Mouse (Mus musculus): ENCODE data around the gene Cd59b. TPM values are rescaled to one million over a fixed set of nuclear protein-coding genes. Genes with fewer than 3 reads are reported as not detected.
A peak's percentile ranks its signal among the peaks of the same experiment; 100 is the strongest.
"Not testable (repeated sequence)": the region's sequence is repeated elsewhere in the genome, so short reads cannot be mapped to it uniquely, and the experiment has no call there.

Cd59b gene
- polyA plus RNA-seq, 1 experiment from 2014 or later: 1.9 TPM

DNA sequence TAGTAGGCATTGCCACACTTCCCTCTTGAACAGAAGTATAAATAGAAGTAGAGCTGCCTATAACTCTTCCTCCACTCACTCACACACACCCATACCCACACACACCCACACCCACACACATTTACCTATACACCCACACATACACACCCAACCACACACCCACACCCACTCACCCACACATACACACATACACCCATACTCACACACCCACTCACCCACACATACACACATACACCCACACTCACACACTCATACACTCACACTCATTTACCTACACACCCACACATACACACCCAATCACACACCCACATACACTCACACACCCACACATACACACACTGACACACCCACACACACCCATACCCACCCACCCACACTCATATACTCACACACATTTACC lies 12.8 kb downstream of the Cd59b start:
- H3K9ac ChIP-seq (ENCODE audit: low read length): no peak overlapping the region
- H3K9me3 ChIP-seq (ENCODE audit: control insufficient read depth, low read length): no peaks in the 10 kb centered on the region
- H3K36me3 ChIP-seq (ENCODE audit: control insufficient read depth, insufficient read depth, low read length): no peaks in the 10 kb centered on the region
- no peaks in the 10 kb centered on the region for H3K27me3 ChIP-seq (ENCODE audit: control insufficient read depth, insufficient read depth, low read length)
- DNase-seq (ENCODE audit: low spot score, missing footprints) (no peak), ATAC-seq (ENCODE audit: low FRiP score) (no peak)
- no peak overlapping the region for H3K4me3 ChIP-seq (ENCODE audit: low read depth, low read length)
- H3K27ac ChIP-seq (ENCODE audit: low read depth, low read length): no peak overlapping the region
- H3K4me1 ChIP-seq (ENCODE audit: control insufficient read depth, insufficient read depth, low read length): no peaks in the 10 kb centered on the region
- no peak overlapping the region for H3K4me2 ChIP-seq

DNA sequence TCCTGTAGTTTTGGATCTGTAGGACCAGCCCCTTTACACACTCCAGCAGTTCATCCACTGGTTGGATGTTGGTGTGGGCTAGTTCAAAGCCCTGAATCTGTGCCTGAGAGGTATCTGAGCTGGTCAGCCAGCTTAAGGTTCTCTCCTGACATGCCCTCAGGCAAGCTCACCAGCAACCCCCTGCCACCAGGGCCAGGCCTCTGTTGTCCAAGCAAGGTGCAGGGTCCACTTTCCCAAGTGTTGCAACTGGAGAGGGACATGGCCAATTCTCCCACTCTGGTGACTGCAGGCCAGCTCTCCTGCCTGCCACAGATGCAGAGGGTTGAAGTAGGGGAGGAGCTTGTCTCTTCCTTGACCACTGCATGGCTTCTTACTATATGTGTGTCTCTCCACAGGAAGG lies 14.4 kb downstream of the Cd59b start:
- not testable (repeated sequence) for H3K9me3 ChIP-seq (ENCODE audit: control insufficient read depth, low read length); H3K9ac ChIP-seq (ENCODE audit: low read length); H3K36me3 ChIP-seq (ENCODE audit: control insufficient read depth, insufficient read depth, low read length); H3K4me2 ChIP-seq; DNase-seq (ENCODE audit: low spot score, missing footprints); ATAC-seq (ENCODE audit: low FRiP score); H3K4me1 ChIP-seq (ENCODE audit: control insufficient read depth, insufficient read depth, low read length); H3K27ac ChIP-seq (ENCODE audit: low read depth, low read length); H3K4me3 ChIP-seq (ENCODE audit: low read depth, low read length); H3K27me3 ChIP-seq (ENCODE audit: control insufficient read depth, insufficient read depth, low read length)

DNA sequence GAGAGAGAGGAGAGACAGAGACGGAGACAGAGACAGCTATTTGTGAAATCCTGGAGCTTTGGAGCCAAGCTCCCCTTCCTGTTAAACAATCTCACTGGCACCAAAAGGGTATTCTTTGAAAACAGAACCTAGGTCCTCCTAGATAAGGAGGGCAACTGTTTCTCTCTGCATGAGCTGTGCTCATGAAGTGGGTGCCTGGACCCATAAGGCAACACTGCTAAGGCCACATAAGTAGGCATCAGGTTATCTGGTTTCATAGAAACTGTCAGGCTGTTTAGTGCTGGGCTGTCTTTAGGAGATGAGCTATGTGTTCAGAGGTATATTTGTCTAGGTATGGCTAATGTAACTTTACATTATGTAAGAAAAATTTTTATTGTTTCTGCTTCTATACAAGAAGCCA lies 17.9 kb downstream of the Cd59b start:
- not testable (repeated sequence) for H3K4me3 ChIP-seq (ENCODE audit: low read depth, low read length); H3K27ac ChIP-seq (ENCODE audit: low read depth, low read length); H3K9me3 ChIP-seq (ENCODE audit: control insufficient read depth, low read length); H3K36me3 ChIP-seq (ENCODE audit: control insufficient read depth, insufficient read depth, low read length); H3K9ac ChIP-seq (ENCODE audit: low read length); ATAC-seq (ENCODE audit: low FRiP score); DNase-seq (ENCODE audit: low spot score, missing footprints); H3K4me2 ChIP-seq; H3K27me3 ChIP-seq (ENCODE audit: control insufficient read depth, insufficient read depth, low read length); H3K4me1 ChIP-seq (ENCODE audit: control insufficient read depth, insufficient read depth, low read length)
- 94% methylated on average over 1 of the region's 1 CpGs for WGBS

DNA sequence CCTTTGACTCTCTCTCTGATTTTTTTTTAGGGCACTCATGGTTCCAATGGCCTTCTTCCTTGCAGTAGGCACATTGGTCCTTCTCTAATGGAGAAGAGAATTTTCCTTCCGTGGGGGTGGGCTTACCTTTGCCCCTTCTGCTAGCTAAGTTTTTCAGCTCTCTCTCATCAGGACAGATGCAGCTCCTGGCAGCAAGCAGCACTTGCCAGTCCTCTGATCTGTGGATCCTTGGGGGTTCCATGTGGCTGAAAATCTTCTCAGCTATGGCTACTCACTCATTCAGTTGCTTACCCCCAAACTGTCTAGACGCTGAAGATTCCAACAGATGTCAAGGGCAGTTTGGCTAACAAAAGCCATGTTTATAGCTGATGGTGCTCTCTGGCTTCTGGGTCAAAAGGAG lies 23.7 kb downstream of the Cd59b start:
- H3K4me3 ChIP-seq (ENCODE audit: low read depth, low read length): no peak overlapping the region
- ATAC-seq (ENCODE audit: low FRiP score): no peak
- H3K9ac ChIP-seq (ENCODE audit: low read length): no peak overlapping the region
- H3K36me3 ChIP-seq (ENCODE audit: control insufficient read depth, insufficient read depth, low read length): no peaks in the 10 kb centered on the region
- no peak overlapping the region for H3K4me2 ChIP-seq
- H3K9me3 ChIP-seq (ENCODE audit: control insufficient read depth, low read length): no peaks in the 10 kb centered on the region
- 82% methylated on average over 2 of the region's 2 CpGs for WGBS
- H3K27ac ChIP-seq (ENCODE audit: low read depth, low read length): no peak overlapping the region
- no peaks in the 10 kb centered on the region for H3K27me3 ChIP-seq (ENCODE audit: control insufficient read depth, insufficient read depth, low read length)
- H3K4me1 ChIP-seq (ENCODE audit: control insufficient read depth, insufficient read depth, low read length): peaks cover 9% of the 10 kb centered on the region; the same call in 1 of the 2 replicates
- no peak for DNase-seq (ENCODE audit: low spot score, missing footprints)

DNA sequence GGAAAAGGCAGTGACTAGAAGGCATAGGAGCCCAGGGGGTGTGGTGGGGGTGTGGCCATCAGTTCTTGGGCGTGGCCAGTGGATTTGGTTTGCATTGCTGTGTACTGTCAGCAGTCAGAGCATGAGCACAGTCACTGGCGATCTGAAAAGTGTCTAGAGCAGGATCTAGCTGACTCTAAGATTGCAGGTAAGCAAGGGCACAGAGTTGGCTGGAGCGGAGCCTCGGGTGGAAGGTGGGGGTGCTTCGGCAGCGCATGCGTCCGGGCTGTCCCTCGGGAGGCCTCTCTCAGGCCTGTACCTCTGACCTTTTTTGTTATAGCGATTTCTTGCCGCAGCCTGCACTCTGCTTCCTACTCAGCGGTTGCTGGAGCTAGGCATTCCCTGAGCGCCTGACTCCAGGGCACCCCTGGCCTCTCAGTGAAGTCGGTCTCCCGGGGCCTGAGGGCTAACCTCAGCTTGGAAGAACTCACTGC lies 26.1 kb downstream of the Cd59b start, which contains the start of gene Cd59a:
Gene Cd59a (plus strand): TSS at position 61 of the 473 bp plus-strand sequence.
- Histone ChIP-seq H3K4me3 (ENCODE audit: low read depth, low read length) (peak within 1 kb of the TSS; percentile 43), H3K4me1 (ENCODE audit: control insufficient read depth, insufficient read depth, low read length) (peaks cover 9% of the 10 kb centered on the region; the same call in 1 of the 2 replicates), H3K9me3 (ENCODE audit: control insufficient read depth, low read length) (no peaks in the 10 kb centered on the region), H3K9ac (ENCODE audit: low read length) (peak within 1 kb of the TSS; percentile 67), H3K27me3 (ENCODE audit: control insufficient read depth, insufficient read depth, low read length) (no peaks in the 10 kb centered on the region), H3K36me3 (ENCODE audit: control insufficient read depth, insufficient read depth, low read length) (no peaks in the 10 kb centered on the region), H3K4me2 (peak within 1 kb of the TSS; percentile 60), H3K27ac (ENCODE audit: low read depth, low read length) (peak within 1 kb of the TSS; percentile 78)
- ATAC-seq (ENCODE audit: low FRiP score) (peak; percentile 91), DNase-seq (ENCODE audit: low spot score, missing footprints) (peak; percentile 97)
- whole genome bisulfite sequencing: 5% methylated on average over 15 of the region's 15 CpGs

DNA sequence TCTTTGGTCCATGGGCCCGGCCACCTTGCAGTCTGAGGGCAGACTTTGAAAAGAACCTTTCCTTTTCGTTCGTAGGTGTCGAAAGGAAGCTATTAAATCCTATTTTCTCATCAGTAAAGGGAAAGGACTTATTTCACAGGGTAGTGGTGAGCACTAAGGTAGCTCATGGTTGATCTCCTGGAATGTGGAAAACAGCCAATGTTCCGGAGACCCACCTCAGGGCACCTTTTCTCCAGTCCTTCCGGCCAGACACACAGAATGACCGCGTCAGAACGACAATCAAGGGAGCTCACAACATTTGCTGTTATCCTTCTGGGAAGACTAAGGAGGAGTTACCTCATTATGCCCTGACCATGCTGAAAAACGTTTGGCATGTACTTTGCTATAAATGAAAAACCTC lies 26.6 kb downstream of the Cd59b start:
- H3K4me3 ChIP-seq (ENCODE audit: low read depth, low read length): peak overlapping the region; percentile 43
- peak overlapping the region; percentile 60 for H3K4me2 ChIP-seq
- H3K27me3 ChIP-seq (ENCODE audit: control insufficient read depth, insufficient read depth, low read length): no peaks in the 10 kb centered on the region
- H3K36me3 ChIP-seq (ENCODE audit: control insufficient read depth, insufficient read depth, low read length): no peaks in the 10 kb centered on the region
- ATAC-seq (ENCODE audit: low FRiP score): peak; percentile 54; the same call in 1 of the 2 replicates
- H3K9ac ChIP-seq (ENCODE audit: low read length): peak overlapping the region; percentile 67
- WGBS: 41% methylated on average over 10 of the region's 10 CpGs
- H3K4me1 ChIP-seq (ENCODE audit: control insufficient read depth, insufficient read depth, low read length): peaks cover 9% of the 10 kb centered on the region; the same call in 1 of the 2 replicates
- peak overlapping the region; percentile 78 for H3K27ac ChIP-seq (ENCODE audit: low read depth, low read length)
- H3K9me3 ChIP-seq (ENCODE audit: control insufficient read depth, low read length): no peaks in the 10 kb centered on the region
- DNase-seq (ENCODE audit: low spot score, missing footprints): peak; percentile 88

DNA sequence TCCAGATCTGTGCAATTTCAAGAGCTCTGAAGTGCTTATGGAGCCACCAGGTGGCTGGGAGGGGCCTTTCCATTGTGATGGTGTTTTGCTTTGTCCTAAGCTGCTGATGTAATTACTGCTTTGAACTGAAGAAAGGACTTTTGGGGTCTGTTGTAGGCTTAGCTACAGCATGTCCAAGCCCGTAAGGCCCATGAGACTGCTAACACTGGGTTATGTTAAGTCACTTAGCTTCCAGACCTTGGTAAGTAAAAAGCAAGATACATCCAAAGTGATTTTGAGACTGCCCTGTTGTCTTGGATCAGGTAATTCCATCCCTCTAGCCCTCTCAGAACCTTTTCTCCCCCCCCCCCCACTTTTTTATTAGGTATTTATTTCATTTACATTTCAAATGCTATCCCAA lies 27.1 kb downstream of the Cd59b start:
- 22% methylated on average over 1 of the region's 1 CpGs for WGBS
- not testable (repeated sequence) for H3K36me3 ChIP-seq (ENCODE audit: control insufficient read depth, insufficient read depth, low read length); H3K27ac ChIP-seq (ENCODE audit: low read depth, low read length); H3K9ac ChIP-seq (ENCODE audit: low read length); H3K4me1 ChIP-seq (ENCODE audit: control insufficient read depth, insufficient read depth, low read length); H3K9me3 ChIP-seq (ENCODE audit: control insufficient read depth, low read length); H3K4me3 ChIP-seq (ENCODE audit: low read depth, low read length); H3K27me3 ChIP-seq (ENCODE audit: control insufficient read depth, insufficient read depth, low read length); DNase-seq (ENCODE audit: low spot score, missing footprints)
- 0 out of 2 replicates have a peak overlapping the region, but pooled peaks have one; percentile 60 for H3K4me2 ChIP-seq
- 0 out of 2 replicates have a peak, but pooled peaks have one; percentile 38 for ATAC-seq (ENCODE audit: low FRiP score)

DNA sequence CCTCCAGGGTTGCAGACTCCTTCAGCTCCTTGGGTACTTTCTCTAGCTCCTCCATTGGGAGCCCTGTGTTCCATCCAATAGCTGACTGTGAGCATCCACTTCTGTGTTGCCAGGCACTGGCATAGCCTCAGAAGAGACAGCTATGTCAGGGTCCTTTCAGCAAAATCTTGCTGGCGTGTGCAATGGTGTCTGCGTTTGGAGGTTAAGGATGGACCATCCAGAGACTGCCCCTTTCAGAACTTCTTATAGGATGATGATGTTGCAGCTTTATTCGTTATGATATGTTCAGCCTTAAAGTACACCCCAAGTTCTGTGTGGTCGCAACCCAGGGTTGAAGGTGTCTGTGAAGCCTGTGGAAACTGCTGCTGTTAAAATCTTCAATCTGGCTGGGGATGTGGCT lies 27.7 kb downstream of the Cd59b start:
- not testable (repeated sequence) for H3K9me3 ChIP-seq (ENCODE audit: control insufficient read depth, low read length); DNase-seq (ENCODE audit: low spot score, missing footprints); H3K27me3 ChIP-seq (ENCODE audit: control insufficient read depth, insufficient read depth, low read length); H3K9ac ChIP-seq (ENCODE audit: low read length); H3K4me1 ChIP-seq (ENCODE audit: control insufficient read depth, insufficient read depth, low read length); ATAC-seq (ENCODE audit: low FRiP score); H3K4me3 ChIP-seq (ENCODE audit: low read depth, low read length); H3K36me3 ChIP-seq (ENCODE audit: control insufficient read depth, insufficient read depth, low read length); H3K27ac ChIP-seq (ENCODE audit: low read depth, low read length)
- WGBS: 98% methylated on average over 4 of the region's 4 CpGs
- 0 out of 2 replicates have a peak overlapping the region, but pooled peaks have one; percentile 7 for H3K4me2 ChIP-seq

DNA sequence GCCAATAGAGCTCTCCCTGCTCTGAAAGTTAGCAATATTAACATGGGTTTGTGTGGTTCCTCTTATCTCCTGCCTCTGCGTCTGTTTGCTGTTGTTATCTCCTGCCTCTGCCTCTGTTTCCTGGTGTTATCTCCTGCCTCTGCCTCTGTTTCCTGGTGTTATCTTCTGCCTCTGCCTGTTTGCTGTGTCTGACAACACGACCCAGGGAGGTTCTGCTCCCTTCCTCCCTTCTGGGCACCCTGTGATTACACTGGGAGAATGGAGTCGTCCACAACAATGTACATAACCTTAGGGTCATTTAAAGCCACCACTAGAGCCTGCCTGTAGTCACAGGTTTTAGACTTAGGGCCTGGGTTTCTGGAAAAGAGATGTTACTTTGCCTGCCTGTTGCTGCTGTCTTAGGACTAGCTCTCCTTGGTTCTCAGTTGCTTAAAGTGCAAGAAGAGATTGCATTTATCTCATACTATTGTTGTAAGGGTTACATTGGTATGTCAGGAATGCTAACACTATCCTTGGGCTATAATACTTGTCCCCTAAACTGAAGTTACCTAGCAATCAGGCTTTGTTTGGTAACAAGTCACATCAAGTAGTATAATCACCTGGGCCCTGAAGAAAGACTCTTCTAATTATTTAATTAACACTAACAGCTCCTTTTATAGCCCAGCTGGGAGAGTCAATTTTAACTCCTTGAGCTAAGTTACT lies 29.0 kb downstream of the Cd59b start:
- H3K27me3 ChIP-seq (ENCODE audit: control insufficient read depth, insufficient read depth, low read length): no peaks in the 10 kb centered on the region
- H3K9me3 ChIP-seq (ENCODE audit: control insufficient read depth, low read length): no peaks in the 10 kb centered on the region
- DNase-seq (ENCODE audit: low spot score, missing footprints) (no peak), ATAC-seq (ENCODE audit: low FRiP score) (no peak)
- H3K36me3 ChIP-seq (ENCODE audit: control insufficient read depth, insufficient read depth, low read length): no peaks in the 10 kb centered on the region
- H3K4me1 ChIP-seq (ENCODE audit: control insufficient read depth, insufficient read depth, low read length): peaks cover 9% of the 10 kb centered on the region; the same call in 1 of the 2 replicates
- WGBS: 48% methylated on average over 3 of the region's 3 CpGs
- no peak overlapping the region for H3K4me2 ChIP-seq
- H3K4me3 ChIP-seq (ENCODE audit: low read depth, low read length): no peak overlapping the region
- H3K27ac ChIP-seq (ENCODE audit: low read depth, low read length): no peak overlapping the region
- H3K9ac ChIP-seq (ENCODE audit: low read length): no peak overlapping the region

Data from midbrain, embryonic 11.5 days (tissue).